Mouse (Mus musculus) kidney, postnatal 25 days (tissue): ENCODE measurements around the gene Zfp981.
"Not testable (repeated sequence)": the region's sequence is repeated elsewhere in the genome, so short reads cannot be mapped to it uniquely, and the experiment has no call there.

Experiments
- DNase-seq, 2 experiments: peaks; one replicate each; pipeline ENCODE4 v3.0.0; 2021; ENCODE audit warnings: mixed read lengths in 2 of 2

Zfp981 gene

DNA sequence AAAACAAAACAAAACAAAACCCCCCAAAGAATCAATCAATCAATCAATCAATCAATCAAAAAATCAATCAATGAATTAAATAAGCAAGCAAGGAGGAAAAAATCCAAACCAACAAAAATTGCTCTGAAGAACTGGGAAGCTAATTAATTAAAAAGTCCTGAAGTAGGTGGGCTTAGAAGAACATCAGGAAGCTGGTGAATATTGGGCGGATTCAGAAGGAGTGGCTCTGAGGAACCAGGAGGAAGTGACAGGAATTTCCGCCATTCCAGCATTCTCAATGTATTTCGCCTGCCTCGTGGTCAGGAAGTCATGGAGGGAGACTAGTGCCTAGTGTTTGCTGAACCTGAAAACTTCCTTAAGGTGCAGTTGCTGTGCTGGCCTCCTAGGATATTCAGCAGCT is at the start of gene Zfp981:
Gene Zfp981, plus strand, starts transcription at position 301 of the 400 bp plus-strand sequence.
- not testable (repeated sequence) for DNase-seq

DNA sequence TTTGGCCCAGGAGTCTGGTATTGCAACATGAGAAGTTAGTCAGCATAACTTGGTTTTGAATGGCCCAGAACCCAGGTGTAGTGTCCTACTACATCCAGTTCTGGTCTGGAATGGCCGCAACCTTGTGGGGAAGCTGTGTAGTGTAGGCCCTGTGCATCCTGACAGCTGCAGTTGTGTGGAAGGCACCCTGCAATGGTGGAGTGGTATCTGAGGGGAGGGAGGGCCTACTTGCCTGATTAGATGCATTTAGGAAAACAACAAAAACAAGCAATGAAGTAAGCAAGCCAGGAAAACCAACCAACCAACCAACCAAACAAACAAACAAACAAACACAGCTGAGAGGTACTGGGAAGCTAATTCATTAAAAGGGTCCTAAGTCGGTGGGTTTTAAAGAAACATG is 49.3 kb upstream of the Zfp981 start:
- DNase-seq: not testable (repeated sequence)

DNA sequence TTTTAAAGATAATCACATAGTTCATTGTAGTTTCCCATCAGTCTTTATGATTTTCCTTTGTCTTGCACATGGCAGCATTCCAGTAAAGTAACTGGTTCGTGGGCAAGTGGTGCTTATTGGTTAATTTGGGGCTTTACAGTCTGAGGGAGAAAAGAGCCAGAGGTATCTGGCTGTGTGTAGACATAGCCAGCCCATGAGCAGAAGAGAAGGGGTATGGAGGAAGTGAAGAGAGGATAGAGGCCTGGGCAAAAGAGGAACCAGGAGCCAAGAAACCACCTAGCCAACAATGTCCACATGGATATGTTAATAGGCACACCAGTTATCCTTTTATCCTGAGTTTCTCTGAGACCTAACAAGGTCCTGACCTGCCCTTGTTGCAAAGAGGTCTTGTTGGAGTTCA is 47.7 kb upstream of the Zfp981 start:
- DNase-seq: not testable (repeated sequence)

DNA sequence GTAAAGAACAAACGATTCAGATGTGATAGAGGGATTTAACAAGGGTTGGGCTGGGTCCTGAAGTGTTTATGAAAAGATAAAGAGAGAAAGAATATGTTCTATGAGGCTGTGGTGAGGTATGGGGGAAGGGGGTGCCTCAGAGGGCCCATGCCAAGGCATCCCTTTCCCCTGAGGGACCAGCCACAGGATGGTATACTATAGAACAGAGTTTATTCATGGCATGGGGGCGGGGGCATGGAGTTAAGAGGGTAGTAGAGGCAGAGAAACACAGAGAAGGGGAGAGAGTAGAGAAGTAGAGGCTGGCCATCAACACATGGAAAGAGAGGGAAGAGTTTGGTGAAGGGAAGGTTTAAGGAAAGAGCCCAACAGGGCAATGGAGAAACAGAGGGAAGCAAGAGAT is 46.9 kb upstream of the Zfp981 start:
- no peak for DNase-seq

- peak in 1 of 2 experiments; percentile 64 for DNase-seq
These were observed 46.5 kb upstream of the Zfp981 start for GRCm38 (mm10) chr4:146455321-146455721.

- DNase-seq: no peak
These were observed 45.6 kb upstream of the Zfp981 start for GRCm38 (mm10) chr4:146456061-146456726.

DNA sequence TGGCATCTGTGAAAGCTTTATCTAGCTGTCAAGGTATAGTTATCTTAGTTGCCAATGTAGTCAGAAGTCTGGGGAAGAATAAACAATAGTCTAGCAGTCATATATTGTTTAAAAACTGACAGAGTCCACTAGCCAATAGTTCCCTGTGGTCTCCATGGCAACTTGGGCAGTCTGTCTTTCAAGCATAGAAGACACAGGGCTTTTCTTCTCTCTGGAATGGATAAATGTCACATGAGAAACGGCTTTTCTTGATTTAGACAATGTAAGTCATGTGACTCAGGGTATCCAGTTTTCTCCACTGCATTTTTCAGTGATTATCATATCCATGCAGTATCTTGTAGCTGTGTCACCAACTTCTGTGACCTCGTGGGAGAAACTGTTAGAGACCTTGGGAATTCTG is 44.7 kb upstream of the Zfp981 start:
- DNase-seq: no peak

DNA sequence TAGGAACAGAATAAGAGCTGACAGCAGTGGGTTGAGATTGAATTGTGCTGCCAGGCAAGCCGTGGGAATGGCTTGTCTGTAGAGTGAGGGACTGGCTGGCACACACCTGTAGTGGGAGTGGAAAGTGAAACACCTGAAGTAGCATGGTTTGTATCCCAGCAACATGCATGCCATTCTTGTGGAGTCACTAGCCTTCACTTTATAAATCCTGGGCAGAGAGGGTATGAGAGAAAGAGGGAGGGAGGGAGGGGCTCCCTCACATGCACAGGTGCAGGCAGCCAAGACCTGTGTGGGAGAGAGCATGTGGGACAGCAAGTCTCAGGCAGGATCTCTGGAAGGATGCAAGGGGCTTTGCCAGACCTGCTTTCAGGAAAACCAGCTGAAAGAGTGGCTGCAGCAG is 44.1 kb upstream of the Zfp981 start:
- peak in 1 of 2 experiments; percentile 53 for DNase-seq

- DNase-seq: not testable (repeated sequence)
These were observed 42.0 kb upstream of the Zfp981 start for GRCm38 (mm10) chr4:146459822-146460221.

DNA sequence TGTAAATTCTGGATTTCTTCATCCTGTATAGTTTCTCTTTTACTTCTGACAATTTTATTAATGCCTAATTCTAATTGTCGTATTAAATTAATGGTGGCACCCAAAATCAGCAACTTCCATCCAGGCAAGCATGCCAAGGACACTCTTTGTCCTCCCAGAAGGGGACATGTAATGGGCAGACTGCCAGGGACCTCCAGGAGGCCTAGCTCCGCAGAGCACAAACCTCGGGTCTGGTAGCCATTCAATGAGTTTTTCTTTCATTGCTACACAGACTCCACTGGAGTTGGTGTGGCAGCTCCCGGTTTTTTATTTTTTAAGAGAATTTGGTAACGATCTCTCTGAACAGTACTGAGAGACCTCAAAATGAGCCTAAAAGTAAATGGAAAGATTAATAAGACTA is 41.1 kb upstream of the Zfp981 start:
- not testable (repeated sequence) for DNase-seq

DNA sequence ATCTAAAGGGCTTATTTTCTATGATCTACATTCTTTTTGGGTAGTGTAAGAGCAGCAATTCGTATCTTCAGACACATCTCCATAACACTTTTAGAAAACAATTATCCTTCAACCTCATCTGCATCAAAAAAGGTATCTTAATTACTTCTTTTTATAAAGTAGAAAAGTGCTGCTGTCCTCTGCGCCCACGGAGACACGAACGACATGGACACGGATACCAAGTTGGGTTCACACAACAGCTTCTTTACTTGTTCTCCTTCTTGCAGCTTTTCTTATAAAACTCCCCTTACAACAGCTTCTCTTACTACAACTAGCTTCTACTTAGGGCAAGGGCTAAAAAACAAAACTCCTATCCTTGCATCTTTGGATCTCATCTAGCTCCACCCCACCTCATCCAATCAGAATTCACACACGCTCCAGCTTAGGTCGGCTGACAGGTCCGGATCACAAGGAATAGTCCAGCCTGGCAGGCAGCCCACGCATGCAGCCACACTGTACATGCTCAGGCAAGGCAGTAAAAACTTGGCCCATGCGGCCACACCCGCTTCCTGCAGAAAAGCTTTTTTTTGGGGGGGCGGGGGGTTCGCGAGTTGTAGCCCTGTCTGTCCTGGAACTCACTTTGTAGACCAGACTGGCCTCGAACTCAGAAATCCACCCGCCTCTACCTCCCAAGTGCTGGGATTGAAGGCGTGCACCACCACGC is 38.0 kb upstream of the Zfp981 start:
- DNase-seq: not testable (repeated sequence)

DNA sequence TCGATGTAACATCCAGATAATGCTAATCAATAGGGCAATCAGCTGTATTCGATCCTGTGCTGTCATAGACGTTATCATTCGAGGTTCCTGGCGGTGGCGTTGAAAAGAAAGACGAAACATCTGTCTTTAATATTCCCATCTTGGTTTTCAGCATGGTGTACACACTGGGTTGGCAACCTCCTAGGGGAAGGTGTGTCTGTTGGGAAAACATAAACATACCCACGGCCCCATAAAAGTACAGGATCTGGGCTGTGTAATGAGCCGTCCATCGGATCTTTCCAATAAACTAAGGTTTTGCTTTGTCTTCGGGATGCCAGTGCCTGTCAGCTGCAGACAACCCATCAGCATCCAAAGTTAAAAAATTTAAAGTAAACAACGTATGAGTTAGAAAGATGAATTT is 31.8 kb upstream of the Zfp981 start:
- DNase-seq: not testable (repeated sequence)

- DNase-seq: not testable (repeated sequence)
These were observed 27.6 kb upstream of the Zfp981 start for GRCm38 (mm10) chr4:146474181-146474580.

DNA sequence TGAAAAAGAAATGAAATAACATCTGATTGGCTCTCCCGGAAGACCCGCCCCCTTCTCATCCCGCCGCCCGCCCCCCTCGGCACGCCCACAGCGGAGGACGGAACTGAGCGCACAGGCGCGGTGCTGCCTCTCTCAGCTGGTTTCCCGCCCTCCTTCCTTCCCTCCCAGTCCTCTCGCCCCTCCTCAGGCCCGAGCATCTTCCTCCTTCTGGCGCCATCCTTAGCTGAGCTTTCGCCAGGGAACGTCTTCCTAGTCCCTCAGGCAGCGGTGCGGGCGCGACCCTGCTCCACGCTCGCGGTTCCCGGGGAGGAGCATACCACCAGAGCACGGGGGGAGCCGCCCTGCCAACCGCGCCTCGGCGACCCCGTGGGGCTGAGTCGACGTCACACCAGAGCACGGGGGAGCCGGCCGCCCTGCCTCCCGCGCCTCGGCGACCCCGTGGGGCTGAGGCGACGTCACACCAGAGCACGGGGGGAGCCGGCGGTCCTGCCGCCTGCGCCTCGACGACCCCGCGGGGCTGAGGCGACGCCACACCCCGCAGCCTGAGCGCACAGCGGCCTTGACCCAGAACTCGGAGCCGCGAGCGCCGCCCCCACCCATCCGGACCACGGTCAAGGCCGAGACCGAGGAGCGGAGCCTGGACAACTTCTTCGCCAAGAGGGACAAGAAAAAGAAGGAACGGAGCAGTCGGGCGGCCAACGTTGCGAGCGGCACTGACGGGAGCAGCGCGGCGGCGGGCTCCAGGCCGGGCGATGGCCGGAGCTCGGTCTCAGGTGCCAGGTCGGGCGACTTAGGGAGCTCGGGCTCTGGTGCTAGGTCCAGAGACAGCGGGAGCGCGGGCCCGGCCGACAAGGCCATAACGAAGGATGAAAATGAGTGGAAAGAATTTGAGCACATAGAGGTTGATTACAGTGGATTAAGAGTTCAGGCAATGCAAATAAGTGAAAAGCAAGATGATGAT is 26.8 kb upstream of the Zfp981 start:
- DNase-seq: not testable (repeated sequence)

GRCm38 (mm10) chr4:146476260-146476659 is 25.6 kb upstream of the Zfp981 start:
- DNase-seq: not testable (repeated sequence)

DNA sequence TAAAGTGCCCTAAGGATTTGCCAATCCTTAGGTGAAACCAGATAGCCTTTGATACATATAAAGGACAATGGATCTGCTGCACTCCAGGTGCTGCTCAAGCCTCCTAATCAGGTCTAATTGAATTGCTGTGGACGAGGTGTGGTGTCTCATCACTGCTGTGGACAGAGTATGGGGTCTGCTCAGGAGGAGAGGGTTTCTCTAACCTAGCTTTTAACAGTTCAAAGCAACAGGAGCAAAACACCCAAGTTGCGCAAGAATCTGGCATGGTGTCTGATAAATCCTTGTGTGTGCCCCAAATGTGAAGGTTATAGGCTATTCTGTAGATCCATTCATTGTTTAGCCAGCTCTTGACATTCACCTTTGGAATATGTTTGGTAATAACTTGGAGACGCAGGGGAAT is 24.9 kb upstream of the Zfp981 start:
- not testable (repeated sequence) for DNase-seq

DNA sequence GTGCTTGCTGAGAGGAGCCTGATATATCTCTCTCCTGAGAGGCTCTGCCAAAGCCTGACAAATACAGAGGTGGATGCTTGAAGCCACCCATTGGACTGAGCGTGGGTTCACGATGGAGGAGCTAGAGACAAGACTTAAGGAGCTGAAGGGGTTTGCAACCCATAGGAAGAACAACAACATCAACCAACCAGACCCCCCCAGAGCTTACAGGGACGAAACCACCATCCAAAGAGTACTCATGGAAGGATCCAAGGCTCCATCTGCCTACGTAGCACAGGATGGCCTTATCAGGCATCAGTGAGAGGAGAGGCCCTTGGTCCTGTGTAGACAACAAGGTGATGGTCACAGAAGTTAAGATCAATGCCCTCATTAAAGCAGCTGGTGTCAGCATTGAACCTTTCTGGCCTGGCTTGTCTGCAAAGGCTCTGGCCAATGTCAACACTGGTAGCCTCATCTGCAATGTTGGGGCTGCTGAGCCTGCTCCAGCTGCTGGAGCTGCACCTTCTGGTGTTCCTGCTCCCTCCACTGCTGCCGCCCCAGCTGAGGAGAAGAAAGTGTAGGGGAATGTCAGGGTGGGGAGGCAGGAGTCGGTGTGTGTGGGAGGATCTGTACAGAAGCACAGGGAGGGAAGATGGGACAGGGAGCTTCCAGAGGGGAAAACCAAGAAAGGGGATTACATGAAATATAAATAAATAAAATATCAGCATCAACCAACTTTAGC is 21.3 kb upstream of the Zfp981 start:
- DNase-seq: peak in 1 of 2 experiments; percentile 47

DNA sequence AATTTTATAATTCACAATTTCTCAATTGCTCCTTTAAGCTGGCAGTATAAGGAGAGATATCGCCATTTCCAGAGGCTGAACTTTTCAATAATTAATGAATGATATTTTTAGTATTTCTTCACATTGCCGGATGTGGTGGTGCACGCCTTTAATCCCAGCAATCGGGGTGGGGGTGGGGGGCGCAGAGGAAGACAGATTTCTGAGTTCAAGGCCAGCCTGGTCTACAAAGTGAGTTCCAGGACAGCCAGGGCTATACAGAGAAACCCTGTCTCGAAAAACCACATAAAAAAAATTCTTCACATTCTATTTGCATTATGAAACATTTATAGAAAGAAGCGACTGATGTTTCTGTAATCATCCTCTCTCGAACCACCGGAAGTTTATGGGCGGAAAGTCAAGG is 19.3 kb upstream of the Zfp981 start:
- DNase-seq: not testable (repeated sequence)

GRCm38 (mm10) chr4:146483571-146484280 is 18.1 kb upstream of the Zfp981 start:
- DNase-seq: peak in 1 of 2 experiments; percentile 41

DNA sequence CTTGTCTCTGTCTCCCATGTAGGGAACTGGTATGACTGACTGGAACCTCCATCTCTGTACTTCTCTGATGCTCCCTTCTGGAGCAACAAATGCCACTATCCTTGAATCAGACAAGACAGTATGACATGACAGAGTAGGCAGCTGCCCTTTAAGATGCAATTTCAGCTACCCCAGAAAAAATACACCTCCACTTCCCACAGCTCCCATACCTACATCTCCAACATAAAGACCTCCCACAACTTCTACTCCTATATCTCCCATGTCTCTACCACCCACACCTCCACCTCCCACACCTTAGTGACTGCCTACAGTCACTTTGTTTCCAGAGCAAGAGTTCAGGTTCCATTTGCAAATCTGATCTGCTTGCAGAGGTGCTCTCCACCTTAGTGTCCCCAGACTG is 17.2 kb upstream of the Zfp981 start:
- not testable (repeated sequence) for DNase-seq

GRCm38 (mm10) chr4:146485183-146485939 is 16.5 kb upstream of the Zfp981 start:
- DNase-seq: not testable (repeated sequence)
